ENCODE assay signal across 8 mouse cellular contexts in genomic region chr17:32389101-32389659, GRCm38 (mm10). TPM values are rescaled to one million over a fixed set of nuclear protein-coding genes. Genes with fewer than 3 reads are reported as not detected.
A peak's percentile ranks its signal among the peaks of the same experiment; 100 is the strongest.
DNase-seq lines count a peak whose midpoint lies in the region; ATAC-seq and TF ChIP-seq lines count a peak whose summit lies in the region.

Gene Wiz (minus strand): TSS chr17:32389439.

- ATAC-seq in activated CD4-positive, CD25-positive, alpha-beta regulatory T cell, adult 4 months = peak; percentile 71
- peak; percentile 87 for ATAC-seq in megakaryocyte progenitor cell, adult 5-6 weeks (replicated peaks; ENCODE audit: poor library complexity)

- DNase-seq in gastrocnemius, postnatal 10 days = peak; percentile 98
- peak; percentile 93 for DNase-seq in induced T-regulatory cell, adult 2 months (ENCODE audit: low read depth)
- DNase-seq in left cerebral cortex, adult 9 months (ENCODE audit: low spot score in 2 of 2) = peak; percentile 84 to 95
- DNase-seq in right cerebral cortex, postnatal 14 days = peak; percentile 97
- DNase-seq in urinary bladder, postnatal 36 days (ENCODE audit: low spot score in 2 of 2) = peak; percentile 91 to 94

- peak within 1 kb of the TSS; percentile 89 for H3K4me3 ChIP-seq in cortical plate, adult 2 months (ENCODE audit: insufficient read depth, low read length)

- no peak for TF ChIP-seq CTCF in cortical plate, adult 2 months (IDR thresholded peaks at IDR 0.05; ENCODE audit: extremely low read depth, insufficient read depth, low read length)

- H3K4me1 ChIP-seq in cortical plate, adult 2 months (ENCODE audit: control insufficient read depth, insufficient read depth, low read length) = no peaks in the 10 kb centered on the region

- peak within 1 kb of the TSS; percentile 91 for H3K27ac ChIP-seq in cortical plate, adult 2 months (ENCODE audit: insufficient read depth, low read length)

- peak; percentile 37; the same call in 1 of the 2 replicates for TF ChIP-seq POLR2A in cortical plate, adult 2 months (IDR thresholded peaks at IDR 0.05; ENCODE audit: extremely low read depth, insufficient read depth, low read length)

RNA-seq across cellular contexts. Expression of gene Wiz, which starts in this region (rescaled TPM):
- 10 to 100 TPM; 11.9 TPM for polyA plus RNA-seq in activated CD4-positive, CD25-positive, alpha-beta regulatory T cell, adult 4 months (2017; shearing (Covaris generic))
- 36.9 and 37.8 TPM in 2 replicates for polyA plus RNA-seq in cortical plate, adult 2 months (2012; rRNA removed)
- 10 to 100 TPM; 17.5 to 24.5 TPM for total RNA-seq in gastrocnemius, postnatal 10 days (2021)
- total RNA-seq in megakaryocyte progenitor cell, adult 5-6 weeks (2015) = 31.1 and 35.7 TPM in 2 replicates
- 4.0 and 5.1 TPM in 2 replicates for total RNA-seq in megakaryocyte progenitor cell, adult 5-6 weeks (2017)

Comparison
In these comparisons a context has a peak if more than half of its experiments do, and no peak if none do; other contexts are left out.
1. Peak in every context shown above with its lines: DNase-seq, ATAC-seq, H3K4me3 ChIP-seq and H3K27ac ChIP-seq.